Mouse (Mus musculus) heart, embryonic 10.5 days (tissue): ENCODE data around the gene Exosc5. TPM values are rescaled to one million over a fixed set of nuclear protein-coding genes. Genes with fewer than 3 reads are reported as not detected.

Experiments used
- DNase-seq: peaks from one replicate; pipeline ENCODE4 v3.0.0-alpha.2; 2017; ENCODE audit warnings: low spot score
- H3K27ac ChIP-seq: fragments of 300-500 bp; sonication (generic); 2 replicates; pipeline ENCODE4 v1.5.1; 2016; ENCODE audit warnings: mild to moderate bottlenecking
- H3K27me3 ChIP-seq: fragments of 300-500 bp; sonication (generic); 2 replicates; pipeline ENCODE4 v1.6.1; 2016; ENCODE audit warnings: mild to moderate bottlenecking; ENCODE audit not compliant: poor library complexity, insufficient read depth, severe bottlenecking
- H3K36me3 ChIP-seq: fragments of 300-500 bp; sonication (generic); 2 replicates; pipeline ENCODE4 v1.6.1; 2016; ENCODE audit warnings: mild to moderate bottlenecking, moderate library complexity
- H3K4me1 ChIP-seq: fragments of 300-500 bp; sonication (generic); 2 replicates; pipeline ENCODE4 v1.6.1; 2016; ENCODE audit warnings: mild to moderate bottlenecking
- H3K4me3 ChIP-seq: fragments of 300-500 bp; sonication (generic); 2 replicates; pipeline ENCODE4 v1.5.1; 2016; ENCODE audit warnings: mild to moderate bottlenecking, moderate library complexity
- H3K9me3 ChIP-seq: fragments of 300-500 bp; sonication (generic); 2 replicates; pipeline ENCODE4 v1.6.1; 2016; ENCODE audit warnings: mild to moderate bottlenecking, moderate library complexity
- WGBS: fragments of 180-500 bp; shearing (Covaris S2); methylation state at CpG from one replicate; pipeline ENCODE4 v1.1.7; 2016; 5-methylcytosine and 5-hydroxymethylcytosine counted together
- polyA plus RNA-seq: library from polyadenylated mRNA; unstranded; fragments of >200 nt; fragmentation: Nextera tagmentation; extraction: Ambion mirVana; gene quantifications from 2 replicates; pipeline ENCODE4 v1.2.1, GENCODE M21; 2016

The Exosc5 gene
- polyA plus RNA-seq, 1 experiment from 2014 or later, result 74.8 TPM

- no peak overlapping the region for H3K4me3 ChIP-seq
- no peaks in the 10 kb centered on the region for H3K9me3 ChIP-seq
- H3K27ac ChIP-seq, result peak overlapping the region; percentile 52
- H3K27me3 ChIP-seq, result no peaks in the 10 kb centered on the region
- DNase-seq, result no peak
- H3K36me3 ChIP-seq, result peaks cover 7% of the 10 kb centered on the region
- 44% methylated on average over 7 of the region's 7 CpGs for WGBS
- H3K4me1 ChIP-seq, result peaks cover 77% of the 10 kb centered on the region
These were observed 47.7 kb downstream of the Exosc5 start for GRCm38 (mm10) chr7:25706578-25707170.

GRCm38 (mm10) chr7:25707581-25708292 lies 48.8 kb downstream of the Exosc5 start:
- Histone ChIP-seq H3K4me3 (no peak overlapping the region), H3K36me3 (peaks cover 5% of the 10 kb centered on the region), H3K4me1 (peaks cover 88% of the 10 kb centered on the region), H3K27me3 (no peaks in the 10 kb centered on the region), H3K9me3 (no peaks in the 10 kb centered on the region), H3K27ac (peak overlapping the region; percentile 52)
- 55% methylated on average over 15 of the region's 15 CpGs for WGBS
- no peak for DNase-seq

GRCm38 (mm10) chr7:25709961-25710360 lies 51.0 kb downstream of the Exosc5 start:
- DNase-seq, result no peak
- Histone ChIP-seq H3K4me3 (peak overlapping the region; percentile 42), H3K36me3 (peaks cover 27% of the 10 kb centered on the region), H3K27ac (peak overlapping the region; percentile 87), H3K9me3 (no peaks in the 10 kb centered on the region), H3K4me1 (peaks cover 73% of the 10 kb centered on the region), H3K27me3 (no peaks in the 10 kb centered on the region)
- WGBS, result 12% methylated on average over 12 of the region's 12 CpGs

GRCm38 (mm10) chr7:25710519-25711130 lies 51.7 kb downstream of the Exosc5 start:
- DNase-seq, result no peak
- peak overlapping the region; percentile 42 for H3K4me3 ChIP-seq
- no peaks in the 10 kb centered on the region for H3K9me3 ChIP-seq
- peak overlapping the region; percentile 87 for H3K27ac ChIP-seq
- peaks cover 66% of the 10 kb centered on the region for H3K4me1 ChIP-seq
- H3K27me3 ChIP-seq, result no peaks in the 10 kb centered on the region
- WGBS, result 5% methylated on average over 7 of the region's 7 CpGs
- H3K36me3 ChIP-seq, result peaks cover 34% of the 10 kb centered on the region

GRCm38 (mm10) chr7:25711165-25711564 lies 52.2 kb downstream of the Exosc5 start:
- H3K9me3 ChIP-seq, result no peaks in the 10 kb centered on the region
- H3K4me3 ChIP-seq, result no peak overlapping the region
- H3K4me1 ChIP-seq, result peaks cover 61% of the 10 kb centered on the region
- DNase-seq, result no peak
- peak overlapping the region; percentile 87 for H3K27ac ChIP-seq
- 50% methylated on average over 5 of the region's 5 CpGs for WGBS
- H3K36me3 ChIP-seq, result peaks cover 39% of the 10 kb centered on the region
- no peaks in the 10 kb centered on the region for H3K27me3 ChIP-seq

GRCm38 (mm10) chr7:25711731-25712197 lies 52.8 kb downstream of the Exosc5 start:
- peak overlapping the region; percentile 87 for H3K27ac ChIP-seq
- H3K36me3 ChIP-seq, result peaks cover 42% of the 10 kb centered on the region
- WGBS, result 6% methylated on average over 7 of the region's 7 CpGs
- no peaks in the 10 kb centered on the region for H3K9me3 ChIP-seq
- peak; percentile 90 for DNase-seq
- H3K4me1 ChIP-seq, result peaks cover 55% of the 10 kb centered on the region
- no peaks in the 10 kb centered on the region for H3K27me3 ChIP-seq
- no peak overlapping the region; the same call in 1 of the 2 replicates for H3K4me3 ChIP-seq

- Histone ChIP-seq H3K36me3 (peaks cover 42% of the 10 kb centered on the region), H3K4me1 (peaks cover 48% of the 10 kb centered on the region), H3K27me3 (no peaks in the 10 kb centered on the region), H3K4me3 (no peak overlapping the region), H3K27ac (0 out of 2 replicates have a peak overlapping the region, but pooled peaks have one; percentile 87), H3K9me3 (no peaks in the 10 kb centered on the region)
- no peak for DNase-seq
- WGBS, result 83% methylated on average over 9 of the region's 9 CpGs
These were observed 53.8 kb downstream of the Exosc5 start for GRCm38 (mm10) chr7:25712801-25713200.

GRCm38 (mm10) chr7:25714581-25714980 lies 55.6 kb downstream of the Exosc5 start:
- 95% methylated on average over 8 of the region's 8 CpGs for WGBS
- no peak overlapping the region for H3K4me3 ChIP-seq
- no peaks in the 10 kb centered on the region for H3K9me3 ChIP-seq
- no peak overlapping the region for H3K27ac ChIP-seq
- H3K36me3 ChIP-seq, result peaks cover 42% of the 10 kb centered on the region
- H3K4me1 ChIP-seq, result peaks cover 49% of the 10 kb centered on the region
- no peaks in the 10 kb centered on the region for H3K27me3 ChIP-seq
- no peak for DNase-seq

- 95% methylated on average over 22 of the region's 22 CpGs for WGBS
- Histone ChIP-seq H3K4me1 (peaks cover 37% of the 10 kb centered on the region), H3K36me3 (peaks cover 51% of the 10 kb centered on the region), H3K27ac (no peak overlapping the region), H3K4me3 (no peak overlapping the region), H3K9me3 (no peaks in the 10 kb centered on the region), H3K27me3 (no peaks in the 10 kb centered on the region)
- DNase-seq, result no peak
These were observed 56.8 kb downstream of the Exosc5 start for GRCm38 (mm10) chr7:25715731-25716271.

- WGBS, result 97% methylated on average over 3 of the region's 3 CpGs
- Histone ChIP-seq H3K4me1 (peaks cover 20% of the 10 kb centered on the region), H3K36me3 (peaks cover 62% of the 10 kb centered on the region), H3K27ac (no peak overlapping the region), H3K9me3 (no peaks in the 10 kb centered on the region), H3K27me3 (no peaks in the 10 kb centered on the region), H3K4me3 (peak overlapping the region; percentile 78; the same call in 1 of the 2 replicates)
- DNase-seq, result no peak
These were observed 58.5 kb downstream of the Exosc5 start for GRCm38 (mm10) chr7:25717478-25717877.

GRCm38 (mm10) chr7:25718788-25719417 lies 59.9 kb downstream of the Exosc5 start, which contains the start of gene Ccdc97:
Ccdc97 (minus strand) TSS chr7:25719088.
- peak within 1 kb of the TSS; percentile 78 for H3K4me3 ChIP-seq
- H3K36me3 ChIP-seq, result peaks cover 62% of the 10 kb centered on the region
- WGBS, result 4% methylated on average over 32 of the region's 32 CpGs
- H3K27ac ChIP-seq, result peak within 1 kb of the TSS; percentile 90
- no peaks in the 10 kb centered on the region for H3K27me3 ChIP-seq
- peak; percentile 96 for DNase-seq
- no peaks in the 10 kb centered on the region for H3K9me3 ChIP-seq
- H3K4me1 ChIP-seq, result peaks cover 14% of the 10 kb centered on the region

GRCm38 (mm10) chr7:25719761-25720610 lies 61.0 kb downstream of the Exosc5 start:
- no peak for DNase-seq
- Histone ChIP-seq H3K36me3 (peaks cover 62% of the 10 kb centered on the region), H3K27me3 (no peaks in the 10 kb centered on the region), H3K4me3 (no peak overlapping the region), H3K9me3 (no peaks in the 10 kb centered on the region), H3K27ac (no peak overlapping the region), H3K4me1 (peaks cover 14% of the 10 kb centered on the region)
- WGBS, result 61% methylated on average over 10 of the region's 10 CpGs
